Mouse (Mus musculus) cerebellum, postnatal 14 days (tissue): ENCODE measurements around the gene Wnt10b.
"Not testable (repeated sequence)": the region's sequence is repeated elsewhere in the genome, so short reads cannot be mapped to it uniquely, and the experiment has no call there.

Experiments
- DNase-seq, 2 experiments: peaks; one replicate each; pipeline ENCODE4 v3.0.0; 2021; ENCODE audit warnings: mixed read lengths in 2 of 2

Gene Wnt10b

GRCm38 (mm10) chr15:98771813-98772425 lies 6.0 kb downstream of the Wnt10b start:
- DNase-seq = no peak

- no peak for DNase-seq
These were observed 9.7 kb downstream of the Wnt10b start for GRCm38 (mm10) chr15:98768259-98768658.

- no peak for DNase-seq
These were observed 12.0 kb downstream of the Wnt10b start for GRCm38 (mm10) chr15:98765929-98766328.

- DNase-seq = peak; percentile 96 to 97
These were observed 15.1 kb downstream of the Wnt10b start, which contains the start of gene Arf3 for GRCm38 (mm10) chr15:98762670-98763529. Gene Arf3 (minus strand): TSS chr15:98763214.

- peak; percentile 83 to 87 for DNase-seq
These were observed 15.7 kb downstream of the Wnt10b start for GRCm38 (mm10) chr15:98762201-98762621.

- DNase-seq = no peak
These were observed 23.8 kb downstream of the Wnt10b start for GRCm38 (mm10) chr15:98754125-98754524.

- no peak for DNase-seq
These were observed 24.9 kb downstream of the Wnt10b start for GRCm38 (mm10) chr15:98753021-98753423.

- DNase-seq = no peak
These were observed 28.9 kb downstream of the Wnt10b start for GRCm38 (mm10) chr15:98749093-98749492.

- no peak for DNase-seq
These were observed 30.7 kb downstream of the Wnt10b start for GRCm38 (mm10) chr15:98747296-98747695.

GRCm38 (mm10) chr15:98746344-98746965 lies 31.5 kb downstream of the Wnt10b start:
- DNase-seq = no peak

GRCm38 (mm10) chr15:98743863-98744262 lies 34.1 kb downstream of the Wnt10b start:
- DNase-seq = not testable (repeated sequence)

- no peak for DNase-seq
These were observed 35.1 kb downstream of the Wnt10b start for GRCm38 (mm10) chr15:98742766-98743428.

GRCm38 (mm10) chr15:98740219-98740618 lies 37.7 kb downstream of the Wnt10b start:
- no peak for DNase-seq

- no peak for DNase-seq
These were observed 39.2 kb downstream of the Wnt10b start for GRCm38 (mm10) chr15:98738796-98739195.

- DNase-seq = peak; percentile 54 to 74
These were observed 40.1 kb downstream of the Wnt10b start for GRCm38 (mm10) chr15:98737881-98738280.

GRCm38 (mm10) chr15:98736521-98736920 lies 41.4 kb downstream of the Wnt10b start:
- DNase-seq = no peak

- DNase-seq = no peak
These were observed 43.9 kb downstream of the Wnt10b start for GRCm38 (mm10) chr15:98733976-98734566.

GRCm38 (mm10) chr15:98733370-98733769 lies 44.6 kb downstream of the Wnt10b start:
- no peak for DNase-seq

- DNase-seq = no peak
These were observed 45.9 kb downstream of the Wnt10b start for GRCm38 (mm10) chr15:98732006-98732531.

GRCm38 (mm10) chr15:98730790-98731189 lies 47.2 kb downstream of the Wnt10b start:
- no peak for DNase-seq

- no peak for DNase-seq
These were observed 48.0 kb downstream of the Wnt10b start for GRCm38 (mm10) chr15:98729791-98730545.

GRCm38 (mm10) chr15:98728366-98728765 lies 49.6 kb downstream of the Wnt10b start:
- DNase-seq = peak; percentile 22 to 44
